Mouse (Mus musculus) myocyte (in vitro differentiated cells): ENCODE measurements around the gene Atox1.

Experiments used
- E2F4 ChIP-seq: IDR thresholded peaks from one replicate; pipeline ENCODE4 v1.6.1; 2011; ENCODE audit warnings: mild to moderate bottlenecking, control low read depth, moderate library complexity; ENCODE audit not compliant: insufficient read depth
- MAX ChIP-seq: IDR thresholded peaks from one replicate; pipeline ENCODE4 v1.6.1; 2011; ENCODE audit warnings: low read depth, mild to moderate bottlenecking, control low read depth
- MYOD1 ChIP-seq, 3 experiments: IDR thresholded peaks; one replicate each; pipeline ENCODE4 v1.6.1; 2011; ENCODE audit warnings: control low read depth in 2 of 3, low read depth in 2 of 3, mild to moderate bottlenecking in 2 of 3, moderate library complexity in 1 of 3; ENCODE audit not compliant: insufficient read length in 2 of 3, control insufficient read depth in 1 of 3
- MYOG ChIP-seq, 3 experiments: IDR thresholded peaks; one replicate each; pipeline ENCODE4 v1.6.1; 2011; ENCODE audit warnings: control low read depth in 2 of 3, low read depth in 2 of 3, mild to moderate bottlenecking in 2 of 3; ENCODE audit not compliant: insufficient read length in 2 of 3, control insufficient read depth in 1 of 3, insufficient read depth in 1 of 3
- POLR2A ChIP-seq: IDR thresholded peaks from one replicate; pipeline ENCODE4 v1.6.1; 2011; ENCODE audit warnings: low read depth, mild to moderate bottlenecking, control low read depth, moderate library complexity; ENCODE audit not compliant: insufficient read length
- POLR2AphosphoS2 ChIP-seq: IDR thresholded peaks from one replicate; pipeline ENCODE4 v1.6.1; 2011; ENCODE audit warnings: low read depth, control low read depth; ENCODE audit not compliant: insufficient read length
- REST ChIP-seq: IDR thresholded peaks from one replicate; pipeline ENCODE4 v1.6.1; 2011; ENCODE audit warnings: mild to moderate bottlenecking, control low read depth, moderate library complexity; ENCODE audit not compliant: insufficient read depth, insufficient read length
- SRF ChIP-seq: IDR thresholded peaks from one replicate; pipeline ENCODE4 v1.6.1; 2011; ENCODE audit warnings: low read depth; ENCODE audit not compliant: control insufficient read depth, insufficient read length
- TCF12 ChIP-seq: IDR thresholded peaks from one replicate; pipeline ENCODE4 v1.6.1; 2011; ENCODE audit warnings: mild to moderate bottlenecking, control low read depth; ENCODE audit not compliant: poor library complexity, insufficient read depth, severe bottlenecking
- USF1 ChIP-seq: IDR thresholded peaks from one replicate; pipeline ENCODE4 v1.6.1; 2011; ENCODE audit warnings: low read depth, mild to moderate bottlenecking, control low read depth, moderate library complexity

DNA sequence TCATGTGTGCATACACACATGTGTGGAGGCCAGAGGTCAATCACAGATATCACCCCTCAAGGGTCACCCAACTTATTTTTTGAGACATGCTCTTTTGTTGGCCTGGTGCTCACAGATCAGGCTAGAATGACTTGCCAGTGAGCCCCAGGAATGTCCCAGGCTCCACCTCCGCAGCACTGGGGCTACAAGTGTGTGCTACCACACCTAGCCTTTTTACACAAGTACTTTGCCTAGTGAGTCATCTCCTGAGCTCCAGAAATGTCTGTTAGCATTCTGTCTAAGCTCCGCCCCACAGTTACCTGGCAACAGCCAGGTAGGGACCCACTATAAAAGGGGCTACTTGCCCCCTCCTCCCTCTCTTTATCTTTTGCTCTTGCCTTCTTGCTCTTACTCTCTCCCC is 60.2 kb downstream of the Atox1 start:
- no peak for TF ChIP-seq POLR2A
- TF ChIP-seq TCF12 = no peak
- no peak for TF ChIP-seq POLR2AphosphoS2
- no peak for TF ChIP-seq USF1
- TF ChIP-seq E2F4 = no peak
- TF ChIP-seq MAX = no peak
- no peak for TF ChIP-seq REST
- TF ChIP-seq MYOG (IDR thresholded peaks at IDR 0.05; ENCODE audit: control insufficient read depth in 1 of 3, insufficient read depth in 1 of 3, insufficient read length in 2 of 3, low read depth in 2 of 3) = no peak
- TF ChIP-seq MYOD1 (IDR thresholded peaks at IDR 0.05; ENCODE audit: control insufficient read depth in 1 of 3, insufficient read length in 2 of 3, low read depth in 2 of 3) = no peak
- no peak for TF ChIP-seq SRF
